Mouse (Mus musculus) CH12.LX (cell line): ENCODE measurements at regions not wholly inside any gene's neighbourhood (a gene's known extent, or its start where the extent isn't known, plus 50 kb on each side); places are given as distances from the start of the nearest gene placed in this dataset.

ENCODE experiments used
- DNase-seq: peaks from one replicate; pipeline ENCODE4 v3.0.0-alpha.2; 2013; ENCODE audit errors: extremely low read depth
- H3K27ac ChIP-seq: 2 replicates; pipeline ENCODE4 v1.5.1; 2012; ENCODE audit warnings: low read depth, mild to moderate bottlenecking, control low read depth, moderate library complexity; ENCODE audit not compliant: insufficient read depth
- H3K27me3 ChIP-seq: replicated peaks from 2 replicates; pipeline ENCODE3; 2012; ENCODE audit warnings: inconsistent platforms
- H3K36me3 ChIP-seq, 2 experiments: replicated peaks in 1 of 2; 2 replicates each; pipeline versions ENCODE3 to v1.6.1; 2012; ENCODE audit warnings: inconsistent platforms in 1 of 2, low read length in 1 of 2, mild to moderate bottlenecking in 1 of 2, mixed read lengths in 1 of 2, moderate library complexity in 1 of 2; ENCODE audit not compliant: control insufficient read depth in 1 of 2, insufficient read depth in 1 of 2
- H3K4me1 ChIP-seq, 2 experiments: 2 replicates each; pipeline ENCODE4 v1.6.1; 2012; ENCODE audit warnings: inconsistent platforms in 1 of 2, moderate library complexity in 1 of 2; ENCODE audit not compliant: insufficient read depth in 2 of 2, control insufficient read depth in 1 of 2
- H3K4me2 ChIP-seq: 2 replicates; pipeline ENCODE4 v1.6.1; 2012; ENCODE audit warnings: low read depth, mild to moderate bottlenecking, control low read depth; ENCODE audit not compliant: poor library complexity, insufficient read depth, severe bottlenecking
- H3K4me3 ChIP-seq, 3 experiments: fragments of 150-350 bp in 1 of 3; sonication (generic) in 1 of 3; replicated peaks in 1 of 3; 2 replicates each; pipeline versions ENCODE3 to v1.5.1; 2011 to 2012; ENCODE audit warnings: low read depth in 2 of 3, low read length in 2 of 3, mild to moderate bottlenecking in 2 of 3, moderate library complexity in 2 of 3, control low read depth in 1 of 3, improper control_type of control experiment in 1 of 3, inconsistent platforms in 1 of 3, mixed read lengths in 1 of 3; ENCODE audit not compliant: poor library complexity in 1 of 3
- H3K79me2 ChIP-seq: replicated peaks from 2 replicates; pipeline ENCODE4 v1.6.1; 2012; ENCODE audit warnings: mild to moderate bottlenecking, moderate library complexity; ENCODE audit not compliant: control insufficient read depth, poor library complexity, insufficient read depth, severe bottlenecking; ENCODE audit errors: extremely low read depth
- H3K9ac ChIP-seq: 2 replicates; pipeline ENCODE4 v1.6.1; 2012; ENCODE audit warnings: low read depth, mild to moderate bottlenecking, control low read depth, moderate library complexity; ENCODE audit not compliant: insufficient read depth
- H3K9me3 ChIP-seq: replicated peaks from 2 replicates; pipeline ENCODE3; 2012; ENCODE audit warnings: low read length, inconsistent platforms, mixed read lengths
- CHD2 ChIP-seq: IDR thresholded peaks from 2 replicates; pipeline ENCODE4 v1.6.1; 2011; ENCODE audit warnings: low read length, improper control_type of control experiment
- CTCF ChIP-seq, 2 experiments: IDR thresholded peaks in 1 of 2; conservative IDR thresholded peaks in 1 of 2; 2 replicates each; pipeline ENCODE4 v1.5.1; 2011 to 2012; ENCODE audit warnings: low read depth in 2 of 2, low read length in 2 of 2, improper control_type of control experiment in 1 of 2, inconsistent platforms in 1 of 2, mild to moderate bottlenecking in 1 of 2, moderate library complexity in 1 of 2
- E2F4 ChIP-seq: IDR thresholded peaks from 2 replicates; pipeline ENCODE4 v1.6.1; 2011; ENCODE audit warnings: low read depth, low read length, improper control_type of control experiment; ENCODE audit not compliant: insufficient replicate concordance
- ELF1 ChIP-seq: IDR thresholded peaks from 2 replicates; pipeline ENCODE4 v1.6.1; 2014; ENCODE audit warnings: low read depth, mild to moderate bottlenecking, inconsistent platforms, low read length, improper control_type of control experiment
- JUN ChIP-seq: IDR thresholded peaks from 2 replicates; pipeline ENCODE4 v1.6.1; 2011; ENCODE audit warnings: low read depth, mild to moderate bottlenecking, low read length, improper control_type of control experiment, moderate library complexity; ENCODE audit not compliant: insufficient read depth
- MEF2A ChIP-seq: IDR thresholded peaks from 2 replicates; pipeline ENCODE4 v1.6.1; 2014; ENCODE audit warnings: low read depth, mild to moderate bottlenecking, inconsistent platforms, low read length, improper control_type of control experiment, borderline replicate concordance
- NELFE ChIP-seq: IDR thresholded peaks from 2 replicates; pipeline ENCODE4 v1.6.1; 2011; ENCODE audit warnings: low read depth, low read length, improper control_type of control experiment
- NRF1 ChIP-seq: IDR thresholded peaks from 2 replicates; pipeline ENCODE4 v1.6.1; 2014; ENCODE audit warnings: low read depth, mild to moderate bottlenecking, inconsistent platforms, low read length, improper control_type of control experiment, moderate library complexity
- POLR2AphosphoS2 ChIP-seq: IDR thresholded peaks from 2 replicates; pipeline ENCODE4 v1.6.1; 2011; ENCODE audit warnings: low read depth, low read length, improper control_type of control experiment
- RAD21 ChIP-seq: IDR thresholded peaks from 2 replicates; pipeline ENCODE4 v1.6.1; 2011; ENCODE audit warnings: low read depth, mild to moderate bottlenecking, low read length, improper control_type of control experiment, moderate library complexity
- SMC3 ChIP-seq: IDR thresholded peaks from 2 replicates; pipeline ENCODE4 v1.6.1; 2011; ENCODE audit warnings: low read depth, low read length, improper control_type of control experiment
- TCF12 ChIP-seq: IDR thresholded peaks from 2 replicates; pipeline ENCODE4 v1.6.1; 2014; ENCODE audit warnings: low read depth, mild to moderate bottlenecking, inconsistent platforms, low read length, improper control_type of control experiment
- UBTF ChIP-seq: IDR thresholded peaks from 2 replicates; pipeline ENCODE4 v1.6.1; 2012; ENCODE audit warnings: low read depth, mild to moderate bottlenecking, inconsistent platforms, low read length, improper control_type of control experiment, moderate library complexity
- USF2 ChIP-seq: conservative IDR thresholded peaks from 2 replicates; pipeline ENCODE4 v1.6.1; 2011; ENCODE audit warnings: low read depth, low read length, improper control_type of control experiment
- dilution Hi-C: fragments of 300-500 bp; cut with MboI; formaldehyde crosslinking; loops from 2 replicates; pipeline ENCODE4 v1.14.3; 2020; ENCODE audit warnings: low sequenced_read_pairs; ENCODE audit not compliant: extremely low pct_unique_long_range_greater_than_20kb, extremely low pct_ligation_motif_present
- in situ Hi-C: fragments of 300-500 bp; cut with MboI; formaldehyde crosslinking; loops from 3 replicates; pipeline ENCODE4 v1.14.3; 2019; ENCODE audit warnings: low sequenced_read_pairs, low pct_ligation_motif_present, low pct_unique_long_range_greater_than_20kb, mixed read lengths

GRCm38 (mm10) chr11:52502759-52503365 lies 106.6 kb downstream of the 9530068E07Rik start:
- Histone ChIP-seq H3K4me3 (no peak overlapping the region), H3K9ac (no peak overlapping the region), H3K36me3 (no peaks in the 10 kb centered on the region), H3K27me3 (peaks cover 68% of the 10 kb centered on the region), H3K4me1 (no peaks in the 10 kb centered on the region), H3K9me3 (peaks cover 7% of the 10 kb centered on the region), H3K27ac (no peak overlapping the region), H3K79me2 (no peaks in the 10 kb centered on the region), H3K4me2 (no peak overlapping the region)
- no peak for DNase-seq
- TF ChIP-seq USF2 (no peak), CHD2 (no peak), TCF12 (no peak), MEF2A (no peak)
- dilution Hi-C loops = no loop called here
- in situ Hi-C loops = no loop called here

- Histone ChIP-seq H3K36me3 (no peaks in the 10 kb centered on the region), H3K9ac (no peak overlapping the region), H3K27me3 (peaks cover 63% of the 10 kb centered on the region), H3K4me3 (no peak overlapping the region), H3K4me2 (no peak overlapping the region), H3K9me3 (peaks cover 32% of the 10 kb centered on the region), H3K27ac (no peak overlapping the region), H3K4me1 (no peaks in the 10 kb centered on the region), H3K79me2 (no peaks in the 10 kb centered on the region)
- in situ Hi-C loops (no loop called here), dilution Hi-C loops (no loop called here)
- DNase-seq = no peak
- TF ChIP-seq NRF1 (no peak), NELFE (no peak), E2F4 (no peak), CTCF (conservative IDR thresholded peaks at IDR 0.05 in 1 of 2, IDR thresholded peaks at IDR 0.05 in 1 of 2; ENCODE audit: low read depth in 2 of 2, low read length in 2 of 2) (no peak), JUN (no peak), POLR2AphosphoS2 (no peak), SMC3 (no peak)
- TF ChIP-seq, all 38 proteins: peak for 0
These were observed 115.6 kb downstream of the 9530068E07Rik start for GRCm38 (mm10) chr11:52511831-52512297.

- peaks cover 7% of the 10 kb centered on the region for H3K9me3 ChIP-seq
- TF ChIP-seq SMC3 (peak; percentile 44), ELF1 (no peak), CTCF (conservative IDR thresholded peaks at IDR 0.05 in 1 of 2, IDR thresholded peaks at IDR 0.05 in 1 of 2; ENCODE audit: low read depth in 2 of 2, low read length in 2 of 2) (peak; percentile 67 to 87), NRF1 (no peak), RAD21 (peak; percentile 67), UBTF (no peak)
- TF ChIP-seq, all 38 proteins: peak for 3
- Histone ChIP-seq H3K27me3 (peaks cover 58% of the 10 kb centered on the region), H3K4me2 (no peak overlapping the region), H3K27ac (no peak overlapping the region), H3K4me3 (no peak overlapping the region), H3K9ac (no peak overlapping the region), H3K4me1 (no peaks in the 10 kb centered on the region), H3K36me3 (no peaks in the 10 kb centered on the region), H3K79me2 (no peaks in the 10 kb centered on the region)
- dilution Hi-C loops = no loop called here
- in situ Hi-C loops = no loop called here
- DNase-seq = peak; percentile 46
These were observed 121.1 kb downstream of the 9530068E07Rik start for GRCm38 (mm10) chr11:52517330-52517729.
